In the genomic region with DNA sequence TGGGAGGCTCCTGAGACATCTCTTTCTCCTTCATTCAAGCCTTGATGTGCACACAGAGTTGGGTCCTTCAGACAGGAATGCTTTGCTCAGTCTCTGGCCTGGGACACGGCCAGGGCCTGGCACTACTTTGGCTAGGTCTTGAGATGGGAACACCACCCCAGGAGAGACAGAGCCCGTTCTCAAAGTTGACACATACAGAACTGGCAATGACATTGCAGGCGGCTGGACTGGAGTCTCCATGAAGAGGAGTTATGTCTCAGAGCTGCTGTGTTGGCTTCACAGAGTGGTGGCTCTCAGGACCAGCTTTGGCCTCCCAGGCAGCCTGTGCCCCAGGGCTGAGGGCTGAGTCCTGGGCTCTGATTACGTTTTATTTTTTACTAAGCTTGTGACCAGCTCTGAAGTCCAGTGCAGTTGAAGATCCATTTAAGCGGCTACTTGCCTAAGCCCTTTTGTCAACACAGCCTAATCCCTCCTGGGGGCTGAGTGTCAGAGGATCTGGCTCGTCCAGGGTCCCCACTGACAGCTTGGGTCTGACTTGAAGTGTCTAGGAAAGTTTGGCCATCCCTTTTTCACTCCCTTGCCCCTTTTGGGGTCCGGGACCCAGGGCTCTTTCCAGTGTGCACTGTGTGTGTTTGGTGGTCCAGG, we compare ENCODE assay signal across 8 mouse cellular contexts. TPM values are rescaled to one million over a fixed set of nuclear protein-coding genes. Genes with fewer than 3 reads are reported as not detected.
DNase-seq lines count a peak whose midpoint lies in the region; ATAC-seq and TF ChIP-seq lines count a peak whose summit lies in the region.

No protein-coding gene starts in this region.

- H3K27me3 ChIP-seq in forebrain, embryonic 14.5 days (replicated peaks; ENCODE audit: control insufficient read depth, insufficient read depth, low read length): 0 out of 2 replicates have a peak, but pooled peaks cover under 1% of the 10 kb centered on the region
- H3K27me3 ChIP-seq in intestine, postnatal 0 days (replicated peaks; ENCODE audit: control insufficient read depth, insufficient read depth, low read length): no peaks in the 10 kb centered on the region

- H3K9me3 ChIP-seq in forebrain, embryonic 14.5 days (replicated peaks; ENCODE audit: control insufficient read depth, low read length): no peaks in the 10 kb centered on the region
- no peaks in the 10 kb centered on the region for H3K9me3 ChIP-seq in intestine, postnatal 0 days (ENCODE audit: control insufficient read depth)

- DNase-seq in adrenal gland, adult 2 months: peak; percentile 39
- DNase-seq in adrenal gland, postnatal 4 days (ENCODE audit: low spot score in 2 of 2): no peak
- no peak for DNase-seq in forebrain, embryonic 14.5 days (ENCODE audit: low spot score)
- DNase-seq in lung, postnatal 10 days: peak; percentile 33
- no peak for DNase-seq in ovary, adult 18-20 months (ENCODE audit: low spot score)
- DNase-seq in layer of hippocampus, postnatal 10 days (ENCODE audit: low spot score in 2 of 2): no peak

- ATAC-seq in forebrain, embryonic 14.5 days: no peak
- ATAC-seq in intestine, postnatal 0 days: no peak
- no peak for ATAC-seq in granulocyte monocyte progenitor cell, adult 5-6 weeks (replicated peaks; ENCODE audit: poor library complexity, severe bottlenecking)

- H3K9ac ChIP-seq in forebrain, embryonic 14.5 days (ENCODE audit: low read length): peak overlapping the region; percentile 89; the same call in 1 of the 2 replicates
- H3K9ac ChIP-seq in intestine, postnatal 0 days (ENCODE audit: low read depth, low read length): 0 out of 2 replicates have a peak overlapping the region, but pooled peaks have one; percentile 99

- peak overlapping the region; percentile 88 for H3K4me2 ChIP-seq in forebrain, embryonic 14.5 days (ENCODE audit: low read length)
- peak overlapping the region; percentile 97 for H3K4me2 ChIP-seq in intestine, postnatal 0 days (replicated peaks; ENCODE audit: low read depth)

- peaks cover 36% of the 10 kb centered on the region for H3K4me1 ChIP-seq in forebrain, embryonic 14.5 days (ENCODE audit: control insufficient read depth, insufficient read depth, low read length)
- H3K4me1 ChIP-seq in intestine, postnatal 0 days (replicated peaks; ENCODE audit: control insufficient read depth, insufficient read depth, low read length): peaks cover 53% of the 10 kb centered on the region

- no peak overlapping the region for H3K27ac ChIP-seq in forebrain, embryonic 14.5 days (ENCODE audit: low read depth, low read length)
- H3K27ac ChIP-seq in intestine, postnatal 0 days (ENCODE audit: low read depth, low read length): peak overlapping the region; percentile 97

- no peaks in the 10 kb centered on the region for H3K36me3 ChIP-seq in forebrain, embryonic 14.5 days (ENCODE audit: control insufficient read depth, insufficient read depth, low read length)
- H3K36me3 ChIP-seq in intestine, postnatal 0 days (ENCODE audit: control insufficient read depth, insufficient read depth): no peaks in the 10 kb centered on the region

- H3K4me3 ChIP-seq in forebrain, embryonic 14.5 days (ENCODE audit: low read depth, low read length): no peak overlapping the region
- H3K4me3 ChIP-seq in intestine, postnatal 0 days (ENCODE audit: low read depth, low read length): peak overlapping the region; percentile 89

- 23% methylated on average over 7 of the region's 7 CpGs for WGBS in forebrain, embryonic 14.5 days
- 31% methylated on average over 7 of the region's 7 CpGs for WGBS in intestine, postnatal 0 days

- no peak for TF ChIP-seq CTCF in intestine, postnatal 0 days (IDR thresholded peaks at IDR 0.05; ENCODE audit: low read depth)

RNA-seq across cellular contexts. Expression of a gene that starts 2.7 kb away (rescaled TPM):
- 10 to 100 TPM; 59.4 to 71.6 TPM for total RNA-seq in adrenal gland, adult 2 months (2021)
- 84.5 and 90.5 TPM in 2 replicates for polyA plus RNA-seq in adrenal gland, adult 2 months (2012; rRNA removed)
- 10 to 100 TPM; 58.4 to 59.3 TPM for total RNA-seq in adrenal gland, postnatal 4 days (2021)
- 2.0 and 2.6 TPM in 2 replicates for polyA plus RNA-seq in forebrain, embryonic 14.5 days (2014; fragmentation: Nextera tagmentation; extraction: Ambion mirVana)
- 9.0 and 10.2 TPM in 2 replicates for polyA plus RNA-seq in intestine, postnatal 0 days (2015; fragmentation: Nextera tagmentation; extraction: Ambion mirVana)
- total RNA-seq in granulocyte monocyte progenitor cell, adult 5-6 weeks (2014; fragmentation: Nextera tagmentation): 1.8 and 3.2 TPM in 2 replicates
- total RNA-seq in granulocyte monocyte progenitor cell, adult 5-6 weeks (2017): 0.77 and 1.4 TPM in 2 replicates
- 10 to 100 TPM; 13.4 to 14.2 TPM for total RNA-seq in layer of hippocampus, postnatal 10 days (2021)

Comparison
In these comparisons a context has a peak if more than half of its experiments do, and no peak if none do; other contexts are left out.
1. DNase-seq: peak in adrenal gland, adult 2 months (single experiment) and lung, postnatal 10 days (single experiment); none in adrenal gland, postnatal 4 days (0 of 2), forebrain, embryonic 14.5 days (single experiment), ovary, adult 18-20 months (single experiment) and layer of hippocampus, postnatal 10 days (0 of 2).